Mouse (Mus musculus): ENCODE measurements at regions not wholly inside any gene's neighbourhood (a gene's known extent, or its start where the extent isn't known, plus 50 kb on each side); places are given as distances from the start of the nearest gene placed in this dataset.

DNA sequence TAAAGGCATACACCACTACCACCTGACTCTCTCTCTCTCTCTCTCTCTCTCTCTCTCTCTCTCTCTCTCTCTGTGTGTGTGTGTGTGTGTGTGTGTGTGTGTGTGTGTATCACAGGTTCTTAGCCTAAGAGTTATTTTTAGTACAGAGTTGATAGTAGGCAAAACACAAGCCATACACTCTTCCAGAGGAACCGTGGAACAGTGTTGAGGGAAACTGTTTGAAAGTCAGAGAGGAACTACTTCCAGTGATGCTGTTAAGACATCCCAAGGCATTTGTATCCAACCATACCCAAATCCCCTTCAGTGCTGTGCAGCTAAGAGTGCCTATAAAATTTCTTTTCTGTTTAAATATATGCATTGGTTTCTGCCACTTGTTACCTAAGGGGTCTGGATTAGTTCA lies 68.3 kb upstream of the Akap13 start:
- TF ChIP-seq POLR2A (IDR thresholded peaks at IDR 0.05; ENCODE audit: borderline replicate concordance, low read depth, low read length) (no peak), CTCF (IDR thresholded peaks at IDR 0.05; ENCODE audit: low read depth, low read length) (no peak)

All from bone marrow macrophage, adult 2 months (primary cell).